Mouse (Mus musculus): ENCODE measurements around the gene Cdc27. TPM values are rescaled to one million over a fixed set of nuclear protein-coding genes. Genes with fewer than 3 reads are reported as not detected.

Cdc27 gene
- polyA plus RNA-seq, 1 experiment from 2014 or later, result 57.6 TPM

- no peak for DNase-seq (ENCODE audit: low spot score)
- H3K36me3 ChIP-seq (ENCODE audit: control insufficient read depth, insufficient read depth, low read length), result no peaks in the 10 kb centered on the region
- no peak overlapping the region for H3K9ac ChIP-seq (ENCODE audit: low read length)
- H3K27me3 ChIP-seq (ENCODE audit: control insufficient read depth, insufficient read depth, low read length), result no peaks in the 10 kb centered on the region
- H3K27ac ChIP-seq (replicated peaks; ENCODE audit: low read depth, low read length), result no peak overlapping the region
- no peak overlapping the region for H3K4me2 ChIP-seq (ENCODE audit: low read depth, severe bottlenecking)
- WGBS, result 75% methylated on average over 5 of the region's 5 CpGs
- ATAC-seq (ENCODE audit: insufficient number of reproducible peaks, low FRiP score, low TSS enrichment, low read depth), result no peak
- H3K4me1 ChIP-seq (ENCODE audit: control insufficient read depth, insufficient read depth, low read length), result no peaks in the 10 kb centered on the region
- no peaks in the 10 kb centered on the region for H3K9me3 ChIP-seq (ENCODE audit: control insufficient read depth, low read length)
- H3K4me3 ChIP-seq (ENCODE audit: low read depth, low read length), result no peak overlapping the region
Observed at GRCm38 (mm10) chr11:104585495-104585894, 35.1 kb upstream of the Cdc27 start.

GRCm38 (mm10) chr11:104582630-104583364, 32.4 kb upstream of the Cdc27 start:
- H3K36me3 ChIP-seq (ENCODE audit: control insufficient read depth, insufficient read depth, low read length), result no peaks in the 10 kb centered on the region
- no peak overlapping the region for H3K4me3 ChIP-seq (ENCODE audit: low read depth, low read length)
- no peaks in the 10 kb centered on the region for H3K27me3 ChIP-seq (ENCODE audit: control insufficient read depth, insufficient read depth, low read length)
- no peak for ATAC-seq (ENCODE audit: insufficient number of reproducible peaks, low FRiP score, low TSS enrichment, low read depth)
- WGBS, result 68% methylated on average over 13 of the region's 13 CpGs
- H3K4me2 ChIP-seq (ENCODE audit: low read depth, severe bottlenecking), result no peak overlapping the region
- H3K27ac ChIP-seq (replicated peaks; ENCODE audit: low read depth, low read length), result no peak overlapping the region
- H3K9ac ChIP-seq (ENCODE audit: low read length), result no peak overlapping the region
- no peak for DNase-seq (ENCODE audit: low spot score)
- 0 out of 2 replicates have a peak, but pooled peaks cover 4% of the 10 kb centered on the region for H3K4me1 ChIP-seq (ENCODE audit: control insufficient read depth, insufficient read depth, low read length)
- H3K9me3 ChIP-seq (ENCODE audit: control insufficient read depth, low read length), result no peaks in the 10 kb centered on the region

GRCm38 (mm10) chr11:104582308-104582606, 31.8 kb upstream of the Cdc27 start:
- no peaks in the 10 kb centered on the region for H3K27me3 ChIP-seq (ENCODE audit: control insufficient read depth, insufficient read depth, low read length)
- H3K36me3 ChIP-seq (ENCODE audit: control insufficient read depth, insufficient read depth, low read length), result no peaks in the 10 kb centered on the region
- no peak overlapping the region for H3K9ac ChIP-seq (ENCODE audit: low read length)
- ATAC-seq (ENCODE audit: insufficient number of reproducible peaks, low FRiP score, low TSS enrichment, low read depth), result no peak
- no peak for DNase-seq (ENCODE audit: low spot score)
- no peak overlapping the region for H3K27ac ChIP-seq (replicated peaks; ENCODE audit: low read depth, low read length)
- WGBS, result 95% methylated on average over 2 of the region's 2 CpGs
- 0 out of 2 replicates have a peak, but pooled peaks cover 4% of the 10 kb centered on the region for H3K4me1 ChIP-seq (ENCODE audit: control insufficient read depth, insufficient read depth, low read length)
- no peak overlapping the region for H3K4me3 ChIP-seq (ENCODE audit: low read depth, low read length)
- H3K9me3 ChIP-seq (ENCODE audit: control insufficient read depth, low read length), result no peaks in the 10 kb centered on the region
- no peak overlapping the region for H3K4me2 ChIP-seq (ENCODE audit: low read depth, severe bottlenecking)

- DNase-seq (ENCODE audit: low spot score) (no peak), ATAC-seq (ENCODE audit: insufficient number of reproducible peaks, low FRiP score, low TSS enrichment, low read depth) (no peak)
- Histone ChIP-seq H3K36me3 (ENCODE audit: control insufficient read depth, insufficient read depth, low read length) (no peaks in the 10 kb centered on the region), H3K4me3 (ENCODE audit: low read depth, low read length) (no peak overlapping the region), H3K9me3 (ENCODE audit: control insufficient read depth, low read length) (no peaks in the 10 kb centered on the region), H3K4me1 (ENCODE audit: control insufficient read depth, insufficient read depth, low read length) (0 out of 2 replicates have a peak, but pooled peaks cover 4% of the 10 kb centered on the region), H3K27me3 (ENCODE audit: control insufficient read depth, insufficient read depth, low read length) (no peaks in the 10 kb centered on the region), H3K27ac (replicated peaks; ENCODE audit: low read depth, low read length) (no peak overlapping the region), H3K4me2 (ENCODE audit: low read depth, severe bottlenecking) (no peak overlapping the region), H3K9ac (ENCODE audit: low read length) (no peak overlapping the region)
- 67% methylated on average over 18 of the region's 18 CpGs for WGBS
Observed at GRCm38 (mm10) chr11:104581446-104582307, 31.3 kb upstream of the Cdc27 start.

GRCm38 (mm10) chr11:104580606-104581005, 30.2 kb upstream of the Cdc27 start:
- Histone ChIP-seq H3K36me3 (ENCODE audit: control insufficient read depth, insufficient read depth, low read length) (no peaks in the 10 kb centered on the region), H3K9ac (ENCODE audit: low read length) (no peak overlapping the region), H3K27me3 (ENCODE audit: control insufficient read depth, insufficient read depth, low read length) (no peaks in the 10 kb centered on the region), H3K27ac (replicated peaks; ENCODE audit: low read depth, low read length) (no peak overlapping the region), H3K4me2 (ENCODE audit: low read depth, severe bottlenecking) (no peak overlapping the region), H3K4me1 (ENCODE audit: control insufficient read depth, insufficient read depth, low read length) (0 out of 2 replicates have a peak, but pooled peaks cover 4% of the 10 kb centered on the region), H3K4me3 (ENCODE audit: low read depth, low read length) (no peak overlapping the region), H3K9me3 (ENCODE audit: control insufficient read depth, low read length) (no peaks in the 10 kb centered on the region)
- ATAC-seq (ENCODE audit: insufficient number of reproducible peaks, low FRiP score, low TSS enrichment, low read depth), result no peak
- no peak for DNase-seq (ENCODE audit: low spot score)
- WGBS, result 85% methylated on average over 5 of the region's 5 CpGs

GRCm38 (mm10) chr11:104580091-104580490, 29.7 kb upstream of the Cdc27 start:
- Histone ChIP-seq H3K36me3 (ENCODE audit: control insufficient read depth, insufficient read depth, low read length) (no peaks in the 10 kb centered on the region), H3K9me3 (ENCODE audit: control insufficient read depth, low read length) (no peaks in the 10 kb centered on the region), H3K9ac (ENCODE audit: low read length) (no peak overlapping the region), H3K4me1 (ENCODE audit: control insufficient read depth, insufficient read depth, low read length) (0 out of 2 replicates have a peak, but pooled peaks cover 4% of the 10 kb centered on the region), H3K27ac (replicated peaks; ENCODE audit: low read depth, low read length) (no peak overlapping the region), H3K4me2 (ENCODE audit: low read depth, severe bottlenecking) (no peak overlapping the region), H3K27me3 (ENCODE audit: control insufficient read depth, insufficient read depth, low read length) (no peaks in the 10 kb centered on the region), H3K4me3 (ENCODE audit: low read depth, low read length) (no peak overlapping the region)
- 82% methylated on average over 6 of the region's 6 CpGs for WGBS
- DNase-seq (ENCODE audit: low spot score) (no peak), ATAC-seq (ENCODE audit: insufficient number of reproducible peaks, low FRiP score, low TSS enrichment, low read depth) (no peak)

GRCm38 (mm10) chr11:104579575-104579974, 29.2 kb upstream of the Cdc27 start:
- no peaks in the 10 kb centered on the region for H3K36me3 ChIP-seq (ENCODE audit: control insufficient read depth, insufficient read depth, low read length)
- no peaks in the 10 kb centered on the region for H3K27me3 ChIP-seq (ENCODE audit: control insufficient read depth, insufficient read depth, low read length)
- WGBS, result 91% methylated on average over 8 of the region's 8 CpGs
- no peak overlapping the region for H3K9ac ChIP-seq (ENCODE audit: low read length)
- no peak for ATAC-seq (ENCODE audit: insufficient number of reproducible peaks, low FRiP score, low TSS enrichment, low read depth)
- DNase-seq (ENCODE audit: low spot score), result no peak
- no peaks in the 10 kb centered on the region for H3K9me3 ChIP-seq (ENCODE audit: control insufficient read depth, low read length)
- no peak overlapping the region for H3K4me3 ChIP-seq (ENCODE audit: low read depth, low read length)
- H3K4me1 ChIP-seq (ENCODE audit: control insufficient read depth, insufficient read depth, low read length), result 0 out of 2 replicates have a peak, but pooled peaks cover 4% of the 10 kb centered on the region
- H3K27ac ChIP-seq (replicated peaks; ENCODE audit: low read depth, low read length), result no peak overlapping the region
- no peak overlapping the region for H3K4me2 ChIP-seq (ENCODE audit: low read depth, severe bottlenecking)

- Histone ChIP-seq H3K27ac (replicated peaks; ENCODE audit: low read depth, low read length) (no peak overlapping the region), H3K27me3 (ENCODE audit: control insufficient read depth, insufficient read depth, low read length) (no peaks in the 10 kb centered on the region), H3K4me1 (ENCODE audit: control insufficient read depth, insufficient read depth, low read length) (0 out of 2 replicates have a peak, but pooled peaks cover 4% of the 10 kb centered on the region), H3K4me3 (ENCODE audit: low read depth, low read length) (no peak overlapping the region), H3K36me3 (ENCODE audit: control insufficient read depth, insufficient read depth, low read length) (no peaks in the 10 kb centered on the region), H3K9me3 (ENCODE audit: control insufficient read depth, low read length) (no peaks in the 10 kb centered on the region), H3K4me2 (ENCODE audit: low read depth, severe bottlenecking) (no peak overlapping the region), H3K9ac (ENCODE audit: low read length) (no peak overlapping the region)
- WGBS, result 87% methylated on average over 9 of the region's 9 CpGs
- DNase-seq (ENCODE audit: low spot score) (no peak), ATAC-seq (ENCODE audit: insufficient number of reproducible peaks, low FRiP score, low TSS enrichment, low read depth) (no peak)
Observed at GRCm38 (mm10) chr11:104579084-104579483, 28.7 kb upstream of the Cdc27 start.
